Mouse (Mus musculus): ENCODE data around the gene Ap5m1.

The Ap5m1 gene

GRCm38 (mm10) chr14:49127162-49127779 is 61.4 kb downstream of the Ap5m1 start:
- no peak for DNase-seq (ENCODE audit: low spot score in 2 of 2)

- no peak for DNase-seq (ENCODE audit: low spot score in 2 of 2)
Observed at GRCm38 (mm10) chr14:49128544-49129263, 62.8 kb downstream of the Ap5m1 start.

DNA sequence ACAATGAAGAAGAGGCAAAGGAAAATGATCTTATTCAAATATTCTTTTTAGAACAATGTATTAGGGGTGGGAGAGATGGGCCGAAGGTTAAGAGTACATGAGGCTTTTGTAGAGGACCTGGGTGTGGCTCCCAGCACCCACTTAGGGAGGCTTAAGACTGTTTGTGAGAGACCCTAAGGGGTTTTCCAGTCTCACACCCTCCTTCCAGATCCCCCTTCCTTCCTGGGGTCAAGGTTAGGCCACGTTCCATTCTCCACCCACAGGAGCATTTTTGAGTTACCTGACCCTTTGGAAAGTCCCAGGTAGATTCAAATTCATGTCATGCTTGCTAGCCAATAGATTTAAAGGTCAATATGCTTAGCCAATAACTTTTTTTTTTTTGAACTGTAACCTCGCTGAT is 66.5 kb downstream of the Ap5m1 start:
- DNase-seq (ENCODE audit: low spot score in 2 of 2): no peak

DNA sequence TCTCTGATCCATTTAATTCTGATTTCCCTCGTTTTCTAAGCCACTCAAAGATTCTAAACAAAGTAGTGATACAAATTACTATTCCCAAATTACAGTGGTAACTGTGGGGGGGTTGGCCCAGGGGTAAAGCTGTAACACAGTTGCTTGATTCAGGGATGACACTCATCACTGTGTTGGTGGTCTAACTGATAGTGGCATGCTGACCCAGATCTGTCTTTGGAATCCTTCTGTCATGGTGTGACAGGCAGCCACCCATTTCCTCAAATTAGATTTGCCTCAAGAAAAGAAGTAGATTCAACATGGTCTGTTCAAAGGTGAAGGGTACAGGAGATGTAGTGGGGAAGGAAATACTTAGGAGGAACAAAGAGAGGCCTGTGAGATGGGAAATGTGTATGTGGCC is 72.3 kb downstream of the Ap5m1 start:
- no peak for DNase-seq (ENCODE audit: low spot score in 2 of 2)

- DNase-seq (ENCODE audit: low spot score in 2 of 2): no peak
Observed at GRCm38 (mm10) chr14:49140756-49141155, 74.9 kb downstream of the Ap5m1 start.

Measured in thymus, postnatal 10 days (tissue).